Mouse (Mus musculus) cerebellum, adult 2 months (tissue): ENCODE measurements around the gene Usp47. TPM values are rescaled to one million over a fixed set of nuclear protein-coding genes. Genes with fewer than 3 reads are reported as not detected.

ENCODE experiments used
- DNase-seq, 2 experiments: peaks; one replicate each; pipeline ENCODE4 v3.0.0; 2021
- H3K27ac ChIP-seq: fragments of 200-500 bp; 2 replicates; pipeline ENCODE4 v1.5.1; 2012; ENCODE audit warnings: low read length, control low read depth, inconsistent platforms; ENCODE audit not compliant: insufficient read depth
- H3K27me3 ChIP-seq: fragments of 200-500 bp; 2 replicates; pipeline ENCODE4 v1.6.1; 2012; ENCODE audit warnings: inconsistent platforms, mild to moderate bottlenecking, low read length, moderate library complexity; ENCODE audit not compliant: control insufficient read depth, insufficient read depth
- H3K4me1 ChIP-seq: fragments of 200-500 bp; 2 replicates; pipeline ENCODE4 v1.6.1; 2011; ENCODE audit warnings: low read length; ENCODE audit not compliant: control insufficient read depth, insufficient read depth
- H3K4me3 ChIP-seq: fragments of 200-500 bp; replicated peaks from 2 replicates; pipeline ENCODE3; 2011; ENCODE audit warnings: mild to moderate bottlenecking, low read depth, low read length, control low read depth; ENCODE audit not compliant: insufficient read depth
- CTCF ChIP-seq: fragments of 200-500 bp; IDR thresholded peaks from 2 replicates; pipeline ENCODE4 v1.5.1; 2011; ENCODE audit warnings: low read depth, mild to moderate bottlenecking, control low read depth, low read length, moderate library complexity, borderline replicate concordance; ENCODE audit not compliant: insufficient read depth
- POLR2A ChIP-seq: fragments of 200-500 bp; IDR thresholded peaks from 2 replicates; pipeline ENCODE4 v1.6.1; 2011; ENCODE audit warnings: low read length, control low read depth, borderline replicate concordance; ENCODE audit not compliant: insufficient read depth
- WGBS: fragments of 180-500 bp; shearing (Covaris S2); methylation state at CpG from one replicate; pipeline ENCODE4 v1.1.7; 2018; 5-methylcytosine and 5-hydroxymethylcytosine counted together
- polyA plus RNA-seq: library from polyadenylated mRNA; depleted of rRNA; stranded (reverse); fragments of >200 nt; gene quantifications from 2 replicates; pipeline ENCODE4 v1.2.3, GENCODE M21; 2012; rRNA removed

Gene Usp47
- polyA plus RNA-seq = 45.1 and 46.7 TPM in 2 replicates

- 1% methylated on average over 54 of the region's 54 CpGs for WGBS
- TF ChIP-seq CTCF = peak; percentile 42; the same call in 1 of the 2 replicates
- TF ChIP-seq POLR2A = peak; percentile 70
- no peaks in the 10 kb centered on the region; the same call in 1 of the 2 replicates for H3K4me1 ChIP-seq
- peak within 1 kb of the TSS; percentile 60 for H3K4me3 ChIP-seq
- DNase-seq = peak; percentile 84 to 90
- no peaks in the 10 kb centered on the region; the same call in 1 of the 2 replicates for H3K27me3 ChIP-seq
- peak within 1 kb of the TSS; percentile 90 for H3K27ac ChIP-seq
Observed at GRCm38 (mm10) chr7:112023150-112023600, at the start of gene Usp47. Usp47 (plus strand) TSS chr7:112023504.

GRCm38 (mm10) chr7:111976401-111976800, 46.9 kb upstream of the Usp47 start:
- DNase-seq = no peak
- TF ChIP-seq POLR2A (no peak), CTCF (no peak)
- WGBS = 75% methylated on average over 2 of the region's 2 CpGs

GRCm38 (mm10) chr7:111977871-111978270, 45.4 kb upstream of the Usp47 start:
- no peaks in the 10 kb centered on the region for H3K4me1 ChIP-seq
- no peaks in the 10 kb centered on the region for H3K27me3 ChIP-seq
- TF ChIP-seq CTCF (no peak), POLR2A (no peak)
- WGBS = 95% methylated on average over 3 of the region's 3 CpGs
- H3K4me3 ChIP-seq = no peak overlapping the region
- H3K27ac ChIP-seq = no peak overlapping the region
- no peak for DNase-seq

More at GRCm38 (mm10) chr7:111976401-111976800, 46.9 kb upstream of the Usp47 start:
- no peaks in the 10 kb centered on the region for H3K4me1 ChIP-seq
- no peaks in the 10 kb centered on the region for H3K27me3 ChIP-seq
- no peak overlapping the region for H3K27ac ChIP-seq
- no peak overlapping the region for H3K4me3 ChIP-seq

- DNase-seq = no peak
Observed at GRCm38 (mm10) chr7:111982296-111982695, 41.0 kb upstream of the Usp47 start.

GRCm38 (mm10) chr7:111984530-111984929, 38.8 kb upstream of the Usp47 start:
- H3K27me3 ChIP-seq = no peaks in the 10 kb centered on the region
- TF ChIP-seq POLR2A = no peak
- no peak for TF ChIP-seq CTCF
- H3K4me3 ChIP-seq = no peak overlapping the region
- no peak overlapping the region for H3K27ac ChIP-seq
- no peaks in the 10 kb centered on the region for H3K4me1 ChIP-seq
- DNase-seq = no peak
- WGBS = 95% methylated on average over 3 of the region's 3 CpGs

More at GRCm38 (mm10) chr7:111982296-111982695, 41.0 kb upstream of the Usp47 start:
- H3K27me3 ChIP-seq = no peaks in the 10 kb centered on the region
- no peak overlapping the region for H3K27ac ChIP-seq
- WGBS = 95% methylated on average over 15 of the region's 15 CpGs
- no peak overlapping the region for H3K4me3 ChIP-seq
- TF ChIP-seq POLR2A (no peak), CTCF (no peak)
- no peaks in the 10 kb centered on the region for H3K4me1 ChIP-seq

GRCm38 (mm10) chr7:111985266-111985665, 38.0 kb upstream of the Usp47 start:
- H3K4me3 ChIP-seq = no peak overlapping the region
- H3K4me1 ChIP-seq = no peaks in the 10 kb centered on the region
- DNase-seq = no peak
- 83% methylated on average over 4 of the region's 4 CpGs for WGBS
- H3K27ac ChIP-seq = no peak overlapping the region
- H3K27me3 ChIP-seq = no peaks in the 10 kb centered on the region
- no peak for TF ChIP-seq CTCF
- TF ChIP-seq POLR2A = no peak

GRCm38 (mm10) chr7:111986906-111987305, 36.4 kb upstream of the Usp47 start:
- Histone ChIP-seq H3K27me3 (no peaks in the 10 kb centered on the region), H3K4me3 (no peak overlapping the region), H3K4me1 (no peaks in the 10 kb centered on the region), H3K27ac (no peak overlapping the region)
- 87% methylated on average over 3 of the region's 3 CpGs for WGBS
- no peak for DNase-seq
- TF ChIP-seq POLR2A (no peak), CTCF (no peak)

- Histone ChIP-seq H3K27ac (no peak overlapping the region), H3K4me3 (no peak overlapping the region), H3K27me3 (no peaks in the 10 kb centered on the region), H3K4me1 (no peaks in the 10 kb centered on the region)
- no peak for DNase-seq
- TF ChIP-seq POLR2A = no peak
- no peak for TF ChIP-seq CTCF
- WGBS = 83% methylated on average over 2 of the region's 2 CpGs
Observed at GRCm38 (mm10) chr7:111997441-111997840, 25.9 kb upstream of the Usp47 start.
